Mouse (Mus musculus): ENCODE data around the gene Zmiz1.

Zmiz1 gene

GRCm38 (mm10) chr14:25489336-25490078 lies 30.5 kb downstream of the Zmiz1 start:
- DNase-seq (ENCODE audit: low spot score in 2 of 2): no peak

DNA sequence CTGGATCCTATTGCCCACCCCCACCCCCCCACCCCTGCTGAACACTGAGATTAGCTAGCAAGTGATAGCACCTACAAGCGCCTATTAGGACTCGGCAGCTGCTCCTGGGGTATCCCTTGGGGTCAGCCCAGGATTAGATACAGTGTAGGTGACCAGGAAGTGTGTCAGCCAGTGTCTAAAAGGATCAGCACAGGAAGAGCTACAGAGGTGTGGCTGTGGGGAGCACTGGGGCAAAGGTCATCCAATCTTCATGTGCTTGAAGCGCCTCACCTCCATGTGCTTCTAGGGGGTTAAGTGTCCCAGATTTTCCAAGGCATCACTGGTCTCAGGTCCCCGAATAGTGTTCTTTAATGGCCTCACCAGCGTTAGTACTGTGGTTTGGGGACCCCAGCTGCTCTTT lies 33.0 kb downstream of the Zmiz1 start:
- no peak for DNase-seq (ENCODE audit: low spot score in 2 of 2)

DNA sequence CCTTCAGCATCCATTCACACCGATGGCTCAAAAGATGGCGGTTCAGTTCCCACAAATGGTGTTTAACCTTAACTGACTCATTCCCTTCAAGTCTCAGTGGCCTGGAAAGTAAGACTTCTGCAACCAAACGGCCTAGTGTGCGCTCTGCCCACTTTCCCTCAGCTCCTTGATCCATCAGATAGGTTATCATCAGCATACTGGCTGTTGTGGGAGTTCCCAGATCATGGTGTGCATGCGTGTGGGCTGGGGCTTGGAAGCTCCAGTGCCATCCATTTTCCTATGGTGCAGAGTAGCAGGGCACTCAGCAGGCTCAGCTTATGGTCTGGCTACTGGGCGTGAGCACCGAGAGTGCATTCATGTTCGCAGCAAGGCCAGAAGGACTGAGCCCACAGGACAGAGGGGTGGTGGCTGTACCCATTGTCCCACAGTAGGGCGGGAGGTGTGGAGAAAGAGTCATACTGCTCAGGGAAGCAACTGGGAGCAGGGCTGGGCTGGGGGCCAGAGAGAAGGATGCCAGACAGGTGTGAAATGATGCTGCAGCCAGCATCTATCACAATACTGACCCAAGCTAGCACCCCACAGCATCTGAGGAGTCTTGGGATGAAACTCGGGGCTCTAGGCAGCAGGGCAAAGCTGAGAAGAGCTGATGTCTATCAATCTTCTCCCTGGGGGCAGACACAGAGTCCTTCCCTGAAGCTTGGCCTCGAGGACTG lies 33.7 kb downstream of the Zmiz1 start:
- DNase-seq (ENCODE audit: low spot score in 2 of 2): no peak

DNA sequence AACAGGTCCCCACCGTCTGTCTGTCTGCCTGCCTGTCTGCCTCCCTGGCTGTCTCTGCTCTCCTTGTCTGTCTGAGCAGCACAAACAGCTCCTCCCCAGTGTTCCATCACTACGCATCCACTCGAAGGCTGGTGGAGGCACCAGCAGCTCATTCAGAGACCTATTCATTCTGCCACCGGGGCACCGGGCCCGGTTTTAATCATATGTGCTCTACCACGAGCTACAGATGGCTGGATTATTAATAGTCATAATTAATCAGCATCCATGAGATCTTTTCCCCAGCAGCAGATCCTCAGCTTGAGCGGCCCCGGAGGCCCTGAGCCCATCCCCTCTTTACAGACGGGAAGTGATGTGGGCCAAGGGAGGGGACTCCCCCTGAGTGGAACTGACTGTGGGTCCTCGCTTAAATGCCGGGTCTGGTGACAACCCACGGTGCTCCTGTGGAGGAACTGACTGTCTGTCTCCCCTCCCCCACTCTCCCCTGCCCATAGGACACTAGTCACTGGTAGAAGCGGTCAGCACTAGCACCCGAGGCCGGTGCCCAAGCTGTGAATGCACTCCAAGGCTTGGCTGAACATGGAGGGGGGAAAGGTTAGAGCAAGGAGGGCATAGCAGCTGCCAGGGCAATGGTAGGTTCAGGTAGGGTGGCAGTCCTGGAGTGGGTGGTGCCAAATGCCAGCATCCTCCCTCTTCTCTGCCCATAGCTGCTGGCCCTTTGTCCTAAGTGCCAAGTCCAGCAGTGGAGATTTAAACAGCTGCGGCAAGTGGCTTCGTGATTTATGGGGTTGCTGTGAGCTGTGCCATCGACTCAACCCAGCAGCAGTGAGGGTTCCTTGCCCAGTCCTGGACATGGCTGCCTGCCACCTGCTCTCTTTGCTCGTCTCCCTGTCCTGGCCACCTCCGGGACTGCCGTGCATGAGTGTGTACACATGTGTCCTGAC lies 34.6 kb downstream of the Zmiz1 start:
- DNase-seq (ENCODE audit: low spot score in 2 of 2): peak in 1 of 2 experiments; percentile 51

- DNase-seq (ENCODE audit: low spot score in 2 of 2): no peak
These were observed 35.8 kb downstream of the Zmiz1 start for GRCm38 (mm10) chr14:25494778-25495177.

DNA sequence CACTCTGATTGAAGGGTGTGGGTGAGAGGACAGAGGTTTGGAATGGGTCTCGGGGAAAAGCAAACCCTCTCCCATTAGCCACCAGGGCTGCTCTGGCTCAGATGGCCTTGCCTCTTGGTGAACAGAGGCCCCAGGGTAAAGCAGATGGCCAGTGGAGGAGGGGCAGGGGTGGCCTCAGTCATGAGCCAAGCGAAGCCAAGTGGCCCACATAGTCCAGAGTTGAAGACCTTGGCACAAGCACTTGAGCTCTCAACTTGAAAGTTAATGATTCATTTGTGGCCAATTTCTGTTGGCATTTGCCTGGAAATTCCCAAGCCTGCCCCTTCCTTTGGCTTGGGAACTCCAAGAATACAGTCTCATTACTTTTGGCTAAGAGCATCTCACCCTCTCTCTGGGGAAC lies 37.1 kb downstream of the Zmiz1 start:
- DNase-seq (ENCODE audit: low spot score in 2 of 2): no peak

- DNase-seq (ENCODE audit: low spot score in 2 of 2): no peak
These were observed 38.0 kb downstream of the Zmiz1 start for GRCm38 (mm10) chr14:25496989-25497388.

GRCm38 (mm10) chr14:25497596-25497995 lies 38.6 kb downstream of the Zmiz1 start:
- no peak for DNase-seq (ENCODE audit: low spot score in 2 of 2)

GRCm38 (mm10) chr14:25498367-25498766 lies 39.4 kb downstream of the Zmiz1 start:
- no peak for DNase-seq (ENCODE audit: low spot score in 2 of 2)

- DNase-seq (ENCODE audit: low spot score in 2 of 2): peak in 1 of 2 experiments; percentile 42
These were observed 40.5 kb downstream of the Zmiz1 start for GRCm38 (mm10) chr14:25499526-25499925.

DNA sequence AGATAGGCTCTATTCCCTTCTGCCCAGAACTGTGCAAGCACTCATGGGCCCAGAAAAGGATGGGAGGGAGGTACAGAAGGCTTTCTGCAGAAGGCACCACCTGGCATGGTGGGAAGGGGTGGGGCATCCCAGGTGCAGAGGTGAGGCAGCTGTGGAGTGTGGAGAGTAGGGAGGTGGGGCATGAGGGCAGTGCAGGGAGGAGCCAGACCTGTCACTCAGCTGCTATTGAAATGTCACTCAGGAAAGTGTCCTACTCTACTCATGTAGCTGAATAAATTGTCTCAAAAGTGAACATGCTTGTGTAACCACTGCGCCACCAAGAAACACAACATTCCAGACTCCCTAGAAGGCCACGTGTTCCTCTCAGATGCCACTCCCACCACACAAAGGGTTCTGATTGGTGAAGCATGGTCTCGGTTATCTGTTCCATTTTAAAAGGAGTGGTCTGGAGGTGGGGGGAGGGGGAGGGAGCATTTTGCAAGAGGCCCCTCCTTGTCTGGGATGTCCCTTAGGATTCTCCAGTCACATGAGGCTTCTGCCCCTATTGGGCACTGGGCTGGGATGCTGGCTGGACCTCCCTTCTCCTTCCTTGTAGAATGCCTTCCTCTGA lies 41.6 kb downstream of the Zmiz1 start:
- no peak for DNase-seq (ENCODE audit: low spot score in 2 of 2)

DNA sequence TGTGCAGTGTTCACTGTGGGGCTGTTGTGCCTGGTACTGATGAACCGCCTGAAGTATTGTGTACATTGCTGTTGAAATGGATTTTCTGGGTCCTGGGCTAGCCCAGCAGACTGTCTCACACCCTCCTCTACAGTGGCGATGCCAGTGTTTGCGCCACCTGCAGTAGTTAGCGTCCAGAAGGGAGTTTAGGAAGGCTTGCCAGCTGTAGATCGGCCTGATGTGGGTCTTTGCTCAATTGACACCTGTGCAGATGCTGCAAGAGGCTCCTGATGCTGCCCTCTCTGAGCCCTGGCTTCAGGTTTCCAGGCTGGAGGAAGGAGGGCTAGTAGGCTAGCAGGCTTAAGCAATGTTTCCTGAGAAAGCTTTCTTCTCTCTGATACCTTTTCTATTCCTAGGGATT lies 42.5 kb downstream of the Zmiz1 start:
- DNase-seq (ENCODE audit: low spot score in 2 of 2): no peak

DNA sequence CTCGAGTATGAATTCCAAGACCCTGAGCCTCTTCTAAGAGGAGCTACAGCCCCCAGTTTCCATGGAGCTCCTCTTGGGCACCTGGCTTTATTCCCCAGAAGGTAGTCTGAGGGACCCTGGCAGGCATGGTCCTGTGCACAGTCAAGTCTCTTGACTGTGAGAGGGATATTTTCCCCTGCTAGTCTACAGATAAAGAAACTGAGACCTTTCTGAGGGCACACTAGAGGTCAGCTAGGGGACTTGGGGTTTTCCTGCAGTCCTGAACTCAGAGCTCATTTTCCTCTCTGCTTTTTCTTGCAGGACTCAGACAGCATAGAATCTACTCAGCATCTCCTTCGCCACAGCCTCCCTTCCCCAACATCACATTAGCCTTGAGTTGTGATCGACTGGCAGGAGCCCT lies 43.4 kb downstream of the Zmiz1 start:
- DNase-seq (ENCODE audit: low spot score in 2 of 2): no peak

DNA sequence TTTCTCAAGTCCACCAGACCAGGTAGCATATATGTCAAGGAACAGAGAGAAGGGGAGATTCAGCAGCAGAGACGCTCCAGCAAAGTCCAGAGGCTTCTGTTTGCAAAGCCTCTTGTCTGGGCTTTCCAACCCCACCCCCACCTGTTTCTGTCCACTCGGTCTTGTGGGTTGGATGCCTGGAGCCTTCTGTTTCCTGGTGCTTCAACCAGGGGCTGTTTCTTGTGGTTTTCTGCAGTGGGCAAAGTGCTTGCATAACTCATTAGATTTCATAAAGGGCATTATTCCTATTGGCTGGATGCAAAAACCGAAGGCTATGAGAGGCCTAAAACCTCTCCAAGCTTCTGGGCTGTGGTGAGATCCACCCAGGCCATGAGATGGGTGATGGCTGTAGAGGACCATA lies 45.3 kb downstream of the Zmiz1 start:
- no peak for DNase-seq (ENCODE audit: low spot score in 2 of 2)

DNA sequence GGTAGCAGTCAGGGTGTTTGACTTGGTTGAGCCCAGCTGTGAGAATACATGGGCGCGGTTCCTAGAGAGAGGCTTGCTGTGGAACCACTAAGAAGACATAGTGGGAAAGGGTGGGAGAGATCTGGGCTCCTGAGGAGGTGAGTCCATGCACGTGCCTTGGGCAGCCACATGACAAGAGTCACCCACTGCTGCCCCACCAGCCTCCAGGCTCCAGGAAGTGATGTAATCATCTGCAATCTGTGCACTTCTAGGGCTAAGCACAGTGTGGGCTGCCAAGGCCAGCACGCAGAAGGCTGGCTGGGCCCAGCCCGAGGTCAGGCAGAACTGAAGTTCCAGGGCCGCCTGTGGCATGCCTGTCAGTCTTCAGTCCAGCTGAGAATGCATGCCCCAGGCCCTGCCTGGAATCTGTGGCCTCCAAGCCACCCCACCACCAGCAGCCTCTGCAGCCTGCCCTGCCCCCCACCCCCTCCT lies 46.3 kb downstream of the Zmiz1 start:
- DNase-seq (ENCODE audit: low spot score in 2 of 2): no peak

GRCm38 (mm10) chr14:25508111-25508756 lies 49.2 kb downstream of the Zmiz1 start:
- DNase-seq (ENCODE audit: low spot score in 2 of 2): no peak

- DNase-seq (ENCODE audit: low spot score in 2 of 2): no peak
These were observed 49.8 kb downstream of the Zmiz1 start for GRCm38 (mm10) chr14:25508757-25509139.

DNA sequence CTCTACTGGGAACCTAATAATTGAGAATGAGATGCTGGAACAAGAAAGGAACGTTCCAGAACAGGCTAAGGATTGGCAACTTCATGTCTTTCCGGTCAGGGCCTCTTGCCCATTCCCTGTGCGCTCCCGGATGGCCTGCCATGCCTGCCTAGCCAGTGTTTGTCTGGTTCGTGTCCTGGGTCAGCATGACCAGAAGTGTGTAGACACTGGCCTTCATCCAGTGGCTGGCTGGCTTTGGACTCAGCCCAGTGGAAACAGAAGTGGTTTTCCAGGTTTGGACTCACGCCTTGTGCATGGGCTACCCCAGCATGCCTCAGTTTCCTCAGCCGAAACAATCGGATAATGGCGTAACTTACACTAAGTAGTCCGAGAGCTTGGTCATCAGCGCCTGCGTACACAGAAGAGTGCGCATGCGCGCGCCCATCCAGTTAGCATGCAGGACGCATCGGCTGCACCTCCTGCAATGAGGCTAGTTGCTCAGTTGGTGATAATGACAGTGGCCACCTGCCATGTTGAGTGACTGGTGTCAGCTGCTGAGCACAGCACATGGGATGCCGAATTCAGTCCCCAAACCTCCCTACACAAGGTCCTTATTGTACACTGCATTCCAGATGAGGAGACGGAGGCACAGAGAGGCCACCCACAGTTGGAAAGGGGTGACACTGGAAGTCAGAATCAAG lies 50.6 kb downstream of the Zmiz1 start:
- DNase-seq (ENCODE audit: low spot score in 2 of 2): no peak

DNA sequence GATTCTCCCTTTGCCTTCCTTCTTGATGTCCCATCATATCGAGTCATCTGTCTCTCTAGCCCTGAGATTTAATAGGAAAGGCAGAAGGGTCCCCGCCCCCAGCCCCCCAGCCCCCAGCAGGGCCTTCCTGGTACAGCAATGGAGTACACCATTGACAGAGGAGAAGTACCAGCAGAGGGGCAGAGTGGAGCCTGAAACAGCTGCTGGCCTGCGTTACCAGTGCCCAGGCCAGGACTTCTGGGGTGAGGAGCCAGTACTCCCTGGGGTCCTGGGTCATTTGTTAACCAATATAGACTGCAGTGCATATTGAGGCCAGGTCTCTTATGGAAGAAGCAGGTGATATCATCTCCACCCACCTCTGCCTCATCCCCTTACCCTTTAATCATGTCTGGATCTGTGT lies 51.4 kb downstream of the Zmiz1 start:
- DNase-seq (ENCODE audit: low spot score in 2 of 2): no peak

GRCm38 (mm10) chr14:25510987-25511386 lies 52.0 kb downstream of the Zmiz1 start:
- no peak for DNase-seq (ENCODE audit: low spot score in 2 of 2)

DNA sequence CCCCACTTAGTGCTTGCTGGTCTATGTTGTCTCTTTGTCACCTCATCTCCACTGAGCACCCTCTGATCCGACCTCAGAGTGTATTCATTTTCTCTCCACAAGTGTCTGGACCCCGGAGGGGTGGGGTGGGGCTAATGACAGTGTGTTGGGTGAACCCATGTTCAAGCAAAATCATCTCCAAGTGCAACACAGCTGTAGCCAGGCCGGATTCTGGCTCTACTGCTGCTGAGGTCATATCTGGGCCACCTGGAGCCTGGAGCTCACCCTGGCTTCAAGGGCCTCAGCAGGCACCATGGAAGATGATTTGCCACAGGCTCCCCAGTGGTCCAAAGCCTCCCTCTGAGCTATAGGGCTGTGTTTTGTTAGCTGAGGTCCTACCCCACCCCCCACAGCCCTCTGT lies 52.6 kb downstream of the Zmiz1 start:
- no peak for DNase-seq (ENCODE audit: low spot score in 2 of 2)

All from spleen, postnatal 10 days (tissue).